Mouse (Mus musculus) CD4-positive, CD25-positive, alpha-beta regulatory T cell, adult 4 months (primary cell): ENCODE results near the gene Itga7. TPM values are rescaled to one million over a fixed set of nuclear protein-coding genes. Genes with fewer than 3 reads are reported as not detected.

ENCODE experiments used
- ATAC-seq: one replicate; pipeline ENCODE4 v1.8.0; 2017
- polyA plus RNA-seq, 2 experiments: library from polyadenylated mRNA; unstranded; fragments of 100-300 nt; shearing (Covaris generic); gene quantifications; one replicate each; pipeline ENCODE4 v1.2.1; 2017

Gene Itga7
- polyA plus RNA-seq, 2 experiments from 2014 or later, result 2.9 to 3.1 TPM

- ATAC-seq, result no peak
Measured at GRCm38 (mm10) chr10:128995796-128996195, 62.2 kb downstream of the Itga7 start.

GRCm38 (mm10) chr10:128996523-128997040 lies 63.0 kb downstream of the Itga7 start:
- ATAC-seq, result no peak

DNA sequence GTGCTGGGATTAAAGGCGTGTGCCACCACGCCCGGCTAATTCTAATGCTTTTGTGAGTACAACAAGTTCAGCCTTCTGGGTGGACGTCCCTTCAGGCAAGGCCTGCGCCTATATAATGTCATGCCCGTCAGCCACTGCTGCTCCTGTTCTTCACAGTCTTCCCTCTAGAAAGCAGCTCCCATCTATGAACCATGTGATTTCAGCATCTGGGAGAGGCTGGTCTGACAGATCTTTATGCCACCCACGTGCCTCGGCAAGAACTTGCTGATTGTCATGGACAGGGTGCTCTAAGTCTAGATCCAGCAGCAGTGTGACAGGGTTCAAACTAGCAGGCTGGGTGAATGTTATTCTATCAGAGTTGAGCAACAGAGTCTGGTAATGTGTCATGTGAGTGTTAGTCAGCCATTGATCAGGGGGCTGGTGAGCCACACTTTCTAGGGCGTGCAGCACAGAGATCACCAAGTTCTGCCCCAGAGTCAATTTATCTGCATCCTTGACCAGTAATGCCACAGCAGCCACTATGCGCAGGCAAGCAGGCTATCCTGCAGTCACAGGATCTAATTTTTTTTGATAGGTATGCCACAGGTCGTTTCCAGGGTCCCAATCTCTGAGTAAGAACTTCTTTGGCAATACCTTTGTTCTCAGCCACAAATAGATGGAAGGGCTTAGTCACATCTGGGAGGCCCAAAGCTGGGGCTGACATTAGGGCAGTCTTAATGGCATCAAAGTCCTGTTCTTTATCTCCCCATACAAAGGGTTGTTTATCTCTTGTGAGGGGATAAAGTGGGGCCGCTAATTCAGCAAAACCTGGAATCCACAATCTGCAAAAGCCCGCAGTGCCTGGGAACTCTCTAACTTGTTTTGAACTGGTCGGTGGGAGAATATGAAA lies 70.7 kb downstream of the Itga7 start:
- no peak for ATAC-seq

Other genes with a start within 250 kb of the Itga7 start
- 100 to 1,000 TPM in 1 of 2 experiments, 10 to 100 TPM in 1; 69.1 to 111 TPM for gene Rab5b, start 237.6 kb upstream of the Itga7 start, polyA plus RNA-seq
- gene Pmel, start 229.6 kb upstream of the Itga7 start, polyA plus RNA-seq, result 1 to 10 TPM; 4.8 TPM
- 10 to 100 TPM; 19.7 to 23.2 TPM for gene Cdk2, start 228.8 kb upstream of the Itga7 start, polyA plus RNA-seq
- 100 to 1,000 TPM; 322 to 370 TPM for gene Dgka, start 189.0 kb upstream of the Itga7 start, polyA plus RNA-seq
- gene Pym1, start 185.9 kb upstream of the Itga7 start, polyA plus RNA-seq, result 10 to 100 TPM; 58.0 to 86.6 TPM
- gene Mmp19, start 142.9 kb upstream of the Itga7 start, polyA plus RNA-seq, result under 1 TPM in 1 of 2 experiments, not detected in 1; 0.27 TPM
- gene Dnajc14, start 129.8 kb upstream of the Itga7 start, polyA plus RNA-seq, result 100 to 1,000 TPM in 1 of 2 experiments, 10 to 100 TPM in 1; 73.0 to 125 TPM
- gene Tmem198b, start 129.4 kb upstream of the Itga7 start, polyA plus RNA-seq, result 1 to 10 TPM; 2.9 to 9.2 TPM
- gene Sarnp, start 116.5 kb upstream of the Itga7 start, polyA plus RNA-seq, result 100 to 1,000 TPM; 199 to 211 TPM
- 10 to 100 TPM; 66.1 to 66.4 TPM for gene Ormdl2, start 112.2 kb upstream of the Itga7 start, polyA plus RNA-seq
- 1 to 10 TPM; 7.9 to 8.1 TPM for gene Gdf11, start 42.1 kb upstream of the Itga7 start, polyA plus RNA-seq
- gene Cd63, start 32.8 kb upstream of the Itga7 start, polyA plus RNA-seq, result under 1 TPM; 0.51 to 0.65 TPM
- 10 to 100 TPM; 12.4 to 23.7 TPM for gene Rdh5, start 10.9 kb upstream of the Itga7 start, polyA plus RNA-seq
- 100 to 1,000 TPM; 227 to 233 TPM for gene Bloc1s1, start 9.8 kb upstream of the Itga7 start, polyA plus RNA-seq
- not detected for gene Mettl7b, start 27.2 kb downstream of the Itga7 start, polyA plus RNA-seq
- not detected for gene Olfr9, start 55.6 kb downstream of the Itga7 start, polyA plus RNA-seq
- not detected for gene Olfr763, start 77.0 kb downstream of the Itga7 start, polyA plus RNA-seq
- not detected for gene Olfr764-ps1, start 106.1 kb downstream of the Itga7 start, polyA plus RNA-seq
- not detected for gene Olfr765, start 116.2 kb downstream of the Itga7 start, polyA plus RNA-seq
- under 1 TPM in 1 of 2 experiments, not detected in 1; 0.11 TPM for gene Olfr766-ps1, start 135.2 kb downstream of the Itga7 start, polyA plus RNA-seq
- under 1 TPM in 1 of 2 experiments, not detected in 1; 0.17 TPM for gene Olfr767, start 149.1 kb downstream of the Itga7 start, polyA plus RNA-seq
- not detected for gene Olfr768, start 165.6 kb downstream of the Itga7 start, polyA plus RNA-seq
- gene Olfr769, start 184.0 kb downstream of the Itga7 start, polyA plus RNA-seq, result not detected
- not detected for gene Olfr770, start 205.2 kb downstream of the Itga7 start, polyA plus RNA-seq
- gene Olfr771, start 230.9 kb downstream of the Itga7 start, polyA plus RNA-seq, result not detected
- gene Olfr772, start 244.1 kb downstream of the Itga7 start, polyA plus RNA-seq, result not detected